Mouse (Mus musculus) left cerebral cortex, adult 6 months (tissue): ENCODE measurements around the gene Vmn1r200. TPM values are rescaled to one million over a fixed set of nuclear protein-coding genes. Genes with fewer than 3 reads are reported as not detected.

Source experiments
- long read RNA-seq, 2 experiments: library from polyadenylated mRNA; unstranded; transcript quantifications; one replicate each; pipeline ENCODE4 v2.0.0; 2019 to 2020
- polyA plus RNA-seq: library from polyadenylated mRNA; unstranded; fragments of <200 nt; fragmentation: Nextera tagmentation; gene quantifications from 2 replicates; pipeline ENCODE4 v1.2.3, GENCODE M21; 2021

Vmn1r200 gene
- polyA plus RNA-seq = not detected in 2 replicates
- long read RNA-seq, experiment 1 = 0 reads
- long read RNA-seq, experiment 2 = 0 reads

GRCm38 (mm10) chr13:22390073-22390472, at the start of gene Vmn1r200:
TSS of gene Vmn1r200 (plus strand) at chr13:22390373.

GRCm38 (mm10) chr13:22350064-22350463, 40.1 kb upstream of the Vmn1r200 start, which contains the start of gene Vmn1r198:
TSS of gene Vmn1r198 (plus strand) at chr13:22350364.

GRCm38 (mm10) chr13:22379518-22379917, 10.7 kb upstream of the Vmn1r200 start, which contains the start of gene Vmn1r199:
TSS of gene Vmn1r199 (plus strand) at chr13:22379818.

Other genes with a start within 250 kb of the Vmn1r200 start
- not detected in 2 replicates for gene Vmn1r191, start 206.4 kb upstream of the Vmn1r200 start, polyA plus RNA-seq
- gene Vmn1r192, start 199.2 kb upstream of the Vmn1r200 start, polyA plus RNA-seq = not detected in 2 replicates
- not detected in 2 replicates for gene Vmn1r193, start 167.2 kb upstream of the Vmn1r200 start, polyA plus RNA-seq
- not detected in 2 replicates for gene Vmn1r194, start 146.2 kb upstream of the Vmn1r200 start, polyA plus RNA-seq
- gene Vmn1r195, start 119.9 kb upstream of the Vmn1r200 start, polyA plus RNA-seq = not detected in 2 replicates
- gene Vmn1r196, start 100.5 kb upstream of the Vmn1r200 start, polyA plus RNA-seq = not detected in 2 replicates
- gene Vmn1r197, start 65.8 kb upstream of the Vmn1r200 start, polyA plus RNA-seq = not detected in 2 replicates
- gene Vmn1r198, start 40.0 kb upstream of the Vmn1r200 start, polyA plus RNA-seq = not detected in 2 replicates
- gene Vmn1r199, start 10.6 kb upstream of the Vmn1r200 start, polyA plus RNA-seq = not detected in 2 replicates
- gene Vmn1r201, start 81.5 kb downstream of the Vmn1r200 start, polyA plus RNA-seq = not detected in 2 replicates
- 0.03 TPM in 1 of 2 replicates, not detected in the other for gene Vmn1r202, start 115.0 kb downstream of the Vmn1r200 start, polyA plus RNA-seq
- not detected in 2 replicates for gene Vmn1r203, start 127.7 kb downstream of the Vmn1r200 start, polyA plus RNA-seq
- gene Vmn1r204, start 162.8 kb downstream of the Vmn1r200 start, polyA plus RNA-seq = not detected in 2 replicates
- gene Vmn1r205, start 202.6 kb downstream of the Vmn1r200 start, polyA plus RNA-seq = not detected in 2 replicates
- gene Vmn1r206, start 233.9 kb downstream of the Vmn1r200 start, polyA plus RNA-seq = 0.05 TPM in 1 of 2 replicates, not detected in the other